Mouse (Mus musculus) liver, embryonic 14.5 days (tissue): ENCODE data around the gene Gfod1.

Source experiments
- CTCF ChIP-seq: IDR thresholded peaks from 2 replicates; pipeline ENCODE4 v1.5.1; 2016; ENCODE audit warnings: antibody characterized with exemption, low read depth, control low read depth
- EP300 ChIP-seq: IDR thresholded peaks from 2 replicates; pipeline ENCODE4 v1.6.1; 2016; ENCODE audit warnings: antibody characterized with exemption, low read depth

GRCm38 (mm10) chr13:43252105-43252790, 51.7 kb downstream of the Gfod1 start:
- TF ChIP-seq EP300 = no peak
- TF ChIP-seq CTCF = no peak
